Mouse (Mus musculus): Measurements from ENCODE around the gene Rftn1. TPM values are rescaled to one million over a fixed set of nuclear protein-coding genes. Genes with fewer than 3 reads are reported as not detected.

Gene Rftn1
- polyA plus RNA-seq, 1 experiment = 1.1 TPM

- H3K36me3 ChIP-seq (ENCODE audit: control insufficient read depth, insufficient read depth, low read length, poor library complexity, severe bottlenecking) = no peaks in the 10 kb centered on the region
- H3K9ac ChIP-seq (ENCODE audit: low read depth, poor library complexity, severe bottlenecking) = no peak overlapping the region
- no peaks in the 10 kb centered on the region for H3K9me3 ChIP-seq (replicated peaks; ENCODE audit: control insufficient read depth, insufficient read depth, low read length, poor library complexity, severe bottlenecking)
- H3K4me3 ChIP-seq (ENCODE audit: low read depth, low read length) = no peak overlapping the region
- H3K4me1 ChIP-seq (ENCODE audit: control insufficient read depth, insufficient read depth, low read length) = peaks cover 3% of the 10 kb centered on the region
- no peak overlapping the region for H3K27ac ChIP-seq (ENCODE audit: insufficient read depth, low read length)
- TF ChIP-seq POLR2A (IDR thresholded peaks at IDR 0.05; ENCODE audit: insufficient read depth, low read length) (no peak), EP300 (IDR thresholded peaks at IDR 0.05; ENCODE audit: insufficient read depth, low read depth, low read length) (no peak), CTCF (IDR thresholded peaks at IDR 0.05; ENCODE audit: low read depth, low read length) (no peak)
- no peaks in the 10 kb centered on the region; the same call in 1 of the 2 replicates for H3K27me3 ChIP-seq (ENCODE audit: control insufficient read depth, insufficient read depth, low read length, poor library complexity, severe bottlenecking)
Observed at GRCm38 (mm10) chr17:50006721-50007351, 183.6 kb downstream of the Rftn1 start.

GRCm38 (mm10) chr17:50006338-50006720 lies 184.1 kb downstream of the Rftn1 start:
- no peak for TF ChIP-seq CTCF (IDR thresholded peaks at IDR 0.05; ENCODE audit: low read depth, low read length)
- no peak for TF ChIP-seq POLR2A (IDR thresholded peaks at IDR 0.05; ENCODE audit: insufficient read depth, low read length)
- no peak for TF ChIP-seq EP300 (IDR thresholded peaks at IDR 0.05; ENCODE audit: insufficient read depth, low read depth, low read length)

GRCm38 (mm10) chr17:50003156-50003555 lies 187.3 kb downstream of the Rftn1 start:
- Histone ChIP-seq H3K27me3 (ENCODE audit: control insufficient read depth, insufficient read depth, low read length, poor library complexity, severe bottlenecking) (no peaks in the 10 kb centered on the region), H3K4me1 (ENCODE audit: control insufficient read depth, insufficient read depth, low read length) (peaks cover 3% of the 10 kb centered on the region), H3K9me3 (replicated peaks; ENCODE audit: control insufficient read depth, insufficient read depth, low read length, poor library complexity, severe bottlenecking) (no peaks in the 10 kb centered on the region), H3K9ac (ENCODE audit: low read depth, poor library complexity, severe bottlenecking) (no peak overlapping the region), H3K4me3 (ENCODE audit: low read depth, low read length) (no peak overlapping the region), H3K27ac (ENCODE audit: insufficient read depth, low read length) (no peak overlapping the region), H3K36me3 (ENCODE audit: control insufficient read depth, insufficient read depth, low read length, poor library complexity, severe bottlenecking) (no peaks in the 10 kb centered on the region)
- TF ChIP-seq EP300 (IDR thresholded peaks at IDR 0.05; ENCODE audit: insufficient read depth, low read depth, low read length) = no peak
- TF ChIP-seq CTCF (IDR thresholded peaks at IDR 0.05; ENCODE audit: low read depth, low read length) = no peak
- TF ChIP-seq POLR2A (IDR thresholded peaks at IDR 0.05; ENCODE audit: insufficient read depth, low read length) = no peak

More at GRCm38 (mm10) chr17:50006338-50006720, 184.1 kb downstream of the Rftn1 start:
- Histone ChIP-seq H3K9me3 (replicated peaks; ENCODE audit: control insufficient read depth, insufficient read depth, low read length, poor library complexity, severe bottlenecking) (no peaks in the 10 kb centered on the region), H3K27ac (ENCODE audit: insufficient read depth, low read length) (no peak overlapping the region), H3K4me3 (ENCODE audit: low read depth, low read length) (no peak overlapping the region), H3K9ac (ENCODE audit: low read depth, poor library complexity, severe bottlenecking) (no peak overlapping the region), H3K36me3 (ENCODE audit: control insufficient read depth, insufficient read depth, low read length, poor library complexity, severe bottlenecking) (no peaks in the 10 kb centered on the region), H3K27me3 (ENCODE audit: control insufficient read depth, insufficient read depth, low read length, poor library complexity, severe bottlenecking) (no peaks in the 10 kb centered on the region; the same call in 1 of the 2 replicates), H3K4me1 (ENCODE audit: control insufficient read depth, insufficient read depth, low read length) (peaks cover 3% of the 10 kb centered on the region)

GRCm38 (mm10) chr17:50002171-50002570 lies 188.3 kb downstream of the Rftn1 start:
- no peak overlapping the region for H3K4me3 ChIP-seq (ENCODE audit: low read depth, low read length)
- TF ChIP-seq POLR2A (IDR thresholded peaks at IDR 0.05; ENCODE audit: insufficient read depth, low read length) (no peak), EP300 (IDR thresholded peaks at IDR 0.05; ENCODE audit: insufficient read depth, low read depth, low read length) (no peak), CTCF (IDR thresholded peaks at IDR 0.05; ENCODE audit: low read depth, low read length) (no peak)
- no peaks in the 10 kb centered on the region for H3K9me3 ChIP-seq (replicated peaks; ENCODE audit: control insufficient read depth, insufficient read depth, low read length, poor library complexity, severe bottlenecking)
- H3K4me1 ChIP-seq (ENCODE audit: control insufficient read depth, insufficient read depth, low read length) = peaks cover 3% of the 10 kb centered on the region
- H3K9ac ChIP-seq (ENCODE audit: low read depth, poor library complexity, severe bottlenecking) = no peak overlapping the region
- H3K27ac ChIP-seq (ENCODE audit: insufficient read depth, low read length) = no peak overlapping the region
- no peaks in the 10 kb centered on the region for H3K36me3 ChIP-seq (ENCODE audit: control insufficient read depth, insufficient read depth, low read length, poor library complexity, severe bottlenecking)
- H3K27me3 ChIP-seq (ENCODE audit: control insufficient read depth, insufficient read depth, low read length, poor library complexity, severe bottlenecking) = no peaks in the 10 kb centered on the region

- no peaks in the 10 kb centered on the region for H3K9me3 ChIP-seq (replicated peaks; ENCODE audit: control insufficient read depth, insufficient read depth, low read length, poor library complexity, severe bottlenecking)
- no peak overlapping the region for H3K4me3 ChIP-seq (ENCODE audit: low read depth, low read length)
- no peaks in the 10 kb centered on the region for H3K4me1 ChIP-seq (ENCODE audit: control insufficient read depth, insufficient read depth, low read length)
- no peak overlapping the region for H3K27ac ChIP-seq (ENCODE audit: insufficient read depth, low read length)
- no peak overlapping the region for H3K9ac ChIP-seq (ENCODE audit: low read depth, poor library complexity, severe bottlenecking)
- H3K36me3 ChIP-seq (ENCODE audit: control insufficient read depth, insufficient read depth, low read length, poor library complexity, severe bottlenecking) = no peaks in the 10 kb centered on the region
- no peaks in the 10 kb centered on the region for H3K27me3 ChIP-seq (ENCODE audit: control insufficient read depth, insufficient read depth, low read length, poor library complexity, severe bottlenecking)
- TF ChIP-seq EP300 (IDR thresholded peaks at IDR 0.05; ENCODE audit: insufficient read depth, low read depth, low read length) = no peak
Observed at GRCm38 (mm10) chr17:50001754-50002153, 188.7 kb downstream of the Rftn1 start.

DNA sequence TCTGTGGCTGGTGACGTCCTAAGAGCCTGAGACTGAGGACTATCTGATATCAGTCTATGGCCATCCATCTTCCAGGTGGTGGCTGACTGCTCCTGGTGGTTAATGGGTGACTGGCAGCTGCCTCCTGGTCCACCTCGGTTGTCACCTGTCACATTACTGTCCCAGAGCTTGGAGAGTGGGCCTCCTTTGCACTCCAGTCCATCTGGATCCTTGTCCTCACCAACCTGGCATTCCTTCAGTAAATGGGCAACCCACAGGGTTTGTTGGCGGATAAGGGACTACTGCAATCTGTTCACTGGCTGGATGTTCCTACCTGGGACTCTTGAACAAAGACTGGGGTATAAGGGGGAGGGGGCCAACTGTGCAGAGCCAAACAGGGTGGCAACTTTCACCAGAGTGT lies 189.9 kb downstream of the Rftn1 start:
- H3K9ac ChIP-seq (ENCODE audit: low read depth, poor library complexity, severe bottlenecking) = no peak overlapping the region

More for the DNA sequence above, 189.9 kb downstream of the Rftn1 start:
- TF ChIP-seq POLR2A (IDR thresholded peaks at IDR 0.05; ENCODE audit: insufficient read depth, low read length) (no peak), EP300 (IDR thresholded peaks at IDR 0.05; ENCODE audit: insufficient read depth, low read depth, low read length) (no peak), CTCF (IDR thresholded peaks at IDR 0.05; ENCODE audit: low read depth, low read length) (no peak)
- H3K36me3 ChIP-seq (ENCODE audit: control insufficient read depth, insufficient read depth, low read length, poor library complexity, severe bottlenecking) = no peaks in the 10 kb centered on the region
- no peaks in the 10 kb centered on the region for H3K27me3 ChIP-seq (ENCODE audit: control insufficient read depth, insufficient read depth, low read length, poor library complexity, severe bottlenecking)
- H3K4me3 ChIP-seq (ENCODE audit: low read depth, low read length) = no peak overlapping the region
- no peaks in the 10 kb centered on the region for H3K9me3 ChIP-seq (replicated peaks; ENCODE audit: control insufficient read depth, insufficient read depth, low read length, poor library complexity, severe bottlenecking)
- H3K27ac ChIP-seq (ENCODE audit: insufficient read depth, low read length) = no peak overlapping the region
- no peaks in the 10 kb centered on the region for H3K4me1 ChIP-seq (ENCODE audit: control insufficient read depth, insufficient read depth, low read length)
